Mouse (Mus musculus) adrenal gland, postnatal 4 days (tissue): ENCODE results near the gene Mief2. TPM values are rescaled to one million over a fixed set of nuclear protein-coding genes. Genes with fewer than 3 reads are reported as not detected.

Experiments used
- DNase-seq, 2 experiments: peaks; one replicate each; pipeline ENCODE4 v3.0.0; 2021 to 2022; ENCODE audit warnings: low spot score in 2 of 2, mixed read lengths in 2 of 2
- long read RNA-seq, 2 experiments: library from polyadenylated mRNA; stranded (forward); transcript quantifications; one replicate each; pipeline ENCODE4 v2.0.0; 2021
- total RNA-seq, 2 experiments: library from RNA; stranded (reverse); gene quantifications; 2 replicates each; pipeline ENCODE4 v1.2.3; 2021

Gene Mief2
- 10 to 100 TPM; 26.6 to 28.0 TPM for total RNA-seq
- long read RNA-seq, experiment 1, transcript Mief2-201 (4 exons, 2,522 nt) = major isoform, 17 of 41 reads
- long read RNA-seq, experiment 1, transcript Mief2-203 (3 exons, 716 nt) = minor isoform, 7 of 41 reads
- long read RNA-seq, experiment 1, partial matches to known transcripts = 9 of 41 reads
- long read RNA-seq, experiment 1, other reads (novel, unspliced or antisense) = 8 of 41 reads
- long read RNA-seq, experiment 2, transcript Mief2-201 (4 exons, 2,522 nt) = major isoform, 26 of 58 reads
- long read RNA-seq, experiment 2, partial matches to known transcripts = 19 of 58 reads
- long read RNA-seq, experiment 2, other reads (novel, unspliced or antisense) = 9 of 58 reads

- peak; percentile 78 to 90 for DNase-seq
Measured at GRCm38 (mm10) chr11:60728260-60728761, at the start of gene Mief2. TSS of gene Mief2 (plus strand) at chr11:60728398.

GRCm38 (mm10) chr11:60696165-60696564 is 32.0 kb upstream of the Mief2 start:
- DNase-seq = no peak

GRCm38 (mm10) chr11:60697561-60697960 is 30.6 kb upstream of the Mief2 start:
- no peak for DNase-seq

GRCm38 (mm10) chr11:60698806-60699523 is 29.2 kb upstream of the Mief2 start:
- DNase-seq = peak; percentile 37 to 40

GRCm38 (mm10) chr11:60699524-60700075 is 28.6 kb upstream of the Mief2 start, which contains the start of gene Llgl1:
TSS of gene Llgl1 (plus strand) at chr11:60699723.
- DNase-seq = peak; percentile 74 to 82

- DNase-seq = no peak
Measured at GRCm38 (mm10) chr11:60700320-60701185, 27.6 kb upstream of the Mief2 start.

GRCm38 (mm10) chr11:60701611-60702010 is 26.6 kb upstream of the Mief2 start:
- no peak for DNase-seq

- peak; percentile 41 to 48 for DNase-seq
Measured at GRCm38 (mm10) chr11:60703131-60703530, 25.1 kb upstream of the Mief2 start.

- no peak for DNase-seq
Measured at GRCm38 (mm10) chr11:60704023-60704880, 23.9 kb upstream of the Mief2 start.

- DNase-seq = no peak
Measured at GRCm38 (mm10) chr11:60705255-60705654, 22.9 kb upstream of the Mief2 start.

- DNase-seq = no peak
Measured at GRCm38 (mm10) chr11:60706076-60706475, 22.1 kb upstream of the Mief2 start.

- no peak for DNase-seq
Measured at GRCm38 (mm10) chr11:60706696-60707480, 21.3 kb upstream of the Mief2 start.

GRCm38 (mm10) chr11:60707672-60708071 is 20.5 kb upstream of the Mief2 start:
- no peak for DNase-seq

GRCm38 (mm10) chr11:60708631-60709030 is 19.6 kb upstream of the Mief2 start:
- DNase-seq = no peak

- DNase-seq = no peak
Measured at GRCm38 (mm10) chr11:60709481-60710465, 18.4 kb upstream of the Mief2 start.

GRCm38 (mm10) chr11:60711218-60711617 is 17.0 kb upstream of the Mief2 start:
- no peak for DNase-seq

GRCm38 (mm10) chr11:60712040-60712439 is 16.2 kb upstream of the Mief2 start:
- no peak for DNase-seq
